Mouse (Mus musculus): ENCODE data around the gene Cnnm4. TPM values are rescaled to one million over a fixed set of nuclear protein-coding genes. Genes with fewer than 3 reads are reported as not detected.
"Not testable (repeated sequence)": the region's sequence is repeated elsewhere in the genome, so short reads cannot be mapped to it uniquely, and the experiment has no call there.

Gene Cnnm4
- total and polyA plus RNA-seq, 2 experiments from 2014 or later, result 11.0 to 15.6 TPM

- 91% methylated on average over 7 of the region's 7 CpGs for WGBS
- no peak overlapping the region for H3K4me2 ChIP-seq (ENCODE audit: low read depth, low read length, poor library complexity, severe bottlenecking)
- no peak for DNase-seq (ENCODE audit: low spot score)
- TF ChIP-seq CTCF (IDR thresholded peaks at IDR 0.05), result no peak
- H3K27me3 ChIP-seq (ENCODE audit: insufficient read depth, low read length), result no peaks in the 10 kb centered on the region
- no peaks in the 10 kb centered on the region for H3K9me3 ChIP-seq (ENCODE audit: low read length)
- H3K36me3 ChIP-seq (ENCODE audit: insufficient read depth, low read length), result peaks cover 4% of the 10 kb centered on the region
- no peak overlapping the region for H3K4me3 ChIP-seq (ENCODE audit: low read depth, low read length)
- no peak overlapping the region for H3K27ac ChIP-seq (ENCODE audit: low read depth, low read length)
- H3K9ac ChIP-seq (replicated peaks; ENCODE audit: low read length, poor library complexity, severe bottlenecking), result no peak overlapping the region
- H3K4me1 ChIP-seq (ENCODE audit: insufficient read depth, low read length), result no peaks in the 10 kb centered on the region
- no peak for ATAC-seq (ENCODE audit: low FRiP score)
Measured at GRCm38 (mm10) chr1:36530962-36531361, 59.5 kb downstream of the Cnnm4 start.

- no peak for ATAC-seq (ENCODE audit: low FRiP score)
- Histone ChIP-seq H3K9ac (replicated peaks; ENCODE audit: low read length, poor library complexity, severe bottlenecking) (no peak overlapping the region), H3K27ac (ENCODE audit: low read depth, low read length) (no peak overlapping the region), H3K4me3 (ENCODE audit: low read depth, low read length) (no peak overlapping the region), H3K27me3 (ENCODE audit: insufficient read depth, low read length) (no peaks in the 10 kb centered on the region), H3K36me3 (ENCODE audit: insufficient read depth, low read length) (peaks cover 3% of the 10 kb centered on the region; the same call in 1 of the 2 replicates), H3K4me1 (ENCODE audit: insufficient read depth, low read length) (no peaks in the 10 kb centered on the region), H3K9me3 (ENCODE audit: low read length) (no peaks in the 10 kb centered on the region), H3K4me2 (ENCODE audit: low read depth, low read length, poor library complexity, severe bottlenecking) (no peak overlapping the region)
- 90% methylated on average over 12 of the region's 12 CpGs for WGBS
- no peak for DNase-seq (ENCODE audit: low spot score)
- no peak for TF ChIP-seq CTCF (IDR thresholded peaks at IDR 0.05)
Measured at GRCm38 (mm10) chr1:36531461-36531860, 60.0 kb downstream of the Cnnm4 start.

GRCm38 (mm10) chr1:36533546-36533945 lies 62.1 kb downstream of the Cnnm4 start:
- TF ChIP-seq CTCF (IDR thresholded peaks at IDR 0.05), result no peak
- Histone ChIP-seq H3K4me3 (ENCODE audit: low read depth, low read length) (no peak overlapping the region), H3K4me2 (ENCODE audit: low read depth, low read length, poor library complexity, severe bottlenecking) (no peak overlapping the region), H3K4me1 (ENCODE audit: insufficient read depth, low read length) (no peaks in the 10 kb centered on the region), H3K27ac (ENCODE audit: low read depth, low read length) (no peak overlapping the region), H3K27me3 (ENCODE audit: insufficient read depth, low read length) (no peaks in the 10 kb centered on the region), H3K36me3 (ENCODE audit: insufficient read depth, low read length) (peaks cover 9% of the 10 kb centered on the region), H3K9ac (replicated peaks; ENCODE audit: low read length, poor library complexity, severe bottlenecking) (no peak overlapping the region), H3K9me3 (ENCODE audit: low read length) (no peaks in the 10 kb centered on the region)
- WGBS, result 88% methylated on average over 6 of the region's 6 CpGs
- DNase-seq (ENCODE audit: low spot score), result no peak
- ATAC-seq (ENCODE audit: low FRiP score), result no peak

GRCm38 (mm10) chr1:36534595-36535058 lies 63.2 kb downstream of the Cnnm4 start:
- TF ChIP-seq CTCF (IDR thresholded peaks at IDR 0.05), result peak; percentile 36
- WGBS, result 86% methylated on average over 6 of the region's 6 CpGs
- no peak overlapping the region for H3K4me2 ChIP-seq (ENCODE audit: low read depth, low read length, poor library complexity, severe bottlenecking)
- ATAC-seq (ENCODE audit: low FRiP score) (no peak), DNase-seq (ENCODE audit: low spot score) (no peak)
- no peaks in the 10 kb centered on the region for H3K4me1 ChIP-seq (ENCODE audit: insufficient read depth, low read length)
- no peak overlapping the region for H3K4me3 ChIP-seq (ENCODE audit: low read depth, low read length)
- H3K9me3 ChIP-seq (ENCODE audit: low read length), result no peaks in the 10 kb centered on the region
- no peaks in the 10 kb centered on the region for H3K27me3 ChIP-seq (ENCODE audit: insufficient read depth, low read length)
- H3K36me3 ChIP-seq (ENCODE audit: insufficient read depth, low read length), result peaks cover 15% of the 10 kb centered on the region
- H3K27ac ChIP-seq (ENCODE audit: low read depth, low read length), result no peak overlapping the region
- H3K9ac ChIP-seq (replicated peaks; ENCODE audit: low read length, poor library complexity, severe bottlenecking), result no peak overlapping the region

- no peaks in the 10 kb centered on the region for H3K9me3 ChIP-seq (ENCODE audit: low read length)
- H3K4me2 ChIP-seq (ENCODE audit: low read depth, low read length, poor library complexity, severe bottlenecking), result no peak overlapping the region
- H3K4me3 ChIP-seq (ENCODE audit: low read depth, low read length), result no peak overlapping the region
- DNase-seq (ENCODE audit: low spot score) (peak; percentile 42), ATAC-seq (ENCODE audit: low FRiP score) (no peak)
- no peak overlapping the region for H3K9ac ChIP-seq (replicated peaks; ENCODE audit: low read length, poor library complexity, severe bottlenecking)
- no peak overlapping the region for H3K27ac ChIP-seq (ENCODE audit: low read depth, low read length)
- H3K27me3 ChIP-seq (ENCODE audit: insufficient read depth, low read length), result no peaks in the 10 kb centered on the region
- peaks cover 26% of the 10 kb centered on the region for H3K36me3 ChIP-seq (ENCODE audit: insufficient read depth, low read length)
- WGBS, result 91% methylated on average over 11 of the region's 11 CpGs
- no peak for TF ChIP-seq CTCF (IDR thresholded peaks at IDR 0.05)
- H3K4me1 ChIP-seq (ENCODE audit: insufficient read depth, low read length), result no peaks in the 10 kb centered on the region
Measured at GRCm38 (mm10) chr1:36535477-36536396, 64.3 kb downstream of the Cnnm4 start.

- H3K4me3 ChIP-seq (ENCODE audit: low read depth, low read length), result no peak overlapping the region
Measured at GRCm38 (mm10) chr1:36536397-36536728, 64.9 kb downstream of the Cnnm4 start.

GRCm38 (mm10) chr1:36536783-36537182 lies 65.4 kb downstream of the Cnnm4 start, which contains the start of gene Ankrd23:
Gene Ankrd23 (minus strand): TSS chr1:36536883.
- not testable (repeated sequence) for H3K4me2 ChIP-seq (ENCODE audit: low read depth, low read length, poor library complexity, severe bottlenecking); DNase-seq (ENCODE audit: low spot score); H3K9ac ChIP-seq (replicated peaks; ENCODE audit: low read length, poor library complexity, severe bottlenecking); H3K9me3 ChIP-seq (ENCODE audit: low read length); H3K4me3 ChIP-seq (ENCODE audit: low read depth, low read length); H3K4me1 ChIP-seq (ENCODE audit: insufficient read depth, low read length); ATAC-seq (ENCODE audit: low FRiP score); H3K27me3 ChIP-seq (ENCODE audit: insufficient read depth, low read length); H3K27ac ChIP-seq (ENCODE audit: low read depth, low read length)
- WGBS, result 95% methylated on average over 9 of the region's 9 CpGs
- peaks cover 33% of the 10 kb centered on the region for H3K36me3 ChIP-seq (ENCODE audit: insufficient read depth, low read length)

More at GRCm38 (mm10) chr1:36536397-36536728, 64.9 kb downstream of the Cnnm4 start:
- Histone ChIP-seq H3K27me3 (ENCODE audit: insufficient read depth, low read length) (no peaks in the 10 kb centered on the region), H3K4me1 (ENCODE audit: insufficient read depth, low read length) (no peaks in the 10 kb centered on the region), H3K27ac (ENCODE audit: low read depth, low read length) (no peak overlapping the region), H3K9ac (replicated peaks; ENCODE audit: low read length, poor library complexity, severe bottlenecking) (no peak overlapping the region), H3K36me3 (ENCODE audit: insufficient read depth, low read length) (peaks cover 29% of the 10 kb centered on the region), H3K9me3 (ENCODE audit: low read length) (no peaks in the 10 kb centered on the region), H3K4me2 (ENCODE audit: low read depth, low read length, poor library complexity, severe bottlenecking) (no peak overlapping the region)
- TF ChIP-seq CTCF (IDR thresholded peaks at IDR 0.05), result no peak
- ATAC-seq (ENCODE audit: low FRiP score) (no peak), DNase-seq (ENCODE audit: low spot score) (no peak)
- WGBS, result 86% methylated on average over 8 of the region's 8 CpGs

Measured in midbrain, postnatal 0 days (tissue).